Mouse (Mus musculus): ENCODE measurements at regions not wholly inside any gene's neighbourhood (a gene's known extent, or its start where the extent isn't known, plus 50 kb on each side); places are given as distances from the start of the nearest gene placed in this dataset.
"Not testable (repeated sequence)": the region's sequence is repeated elsewhere in the genome, so short reads cannot be mapped to it uniquely, and the experiment has no call there.

- DNase-seq, result no peak
These were observed 706.4 kb upstream of the Rag2 start for GRCm38 (mm10) chr2:100918122-100918521.

GRCm38 (mm10) chr2:100919537-100920212 is 704.8 kb upstream of the Rag2 start:
- no peak for DNase-seq

- not testable (repeated sequence) for DNase-seq
These were observed 675.9 kb upstream of the Rag2 start for GRCm38 (mm10) chr2:100948632-100949031.

- DNase-seq, result no peak
These were observed 665.1 kb upstream of the Rag2 start for GRCm38 (mm10) chr2:100959412-100959811.

- no peak for DNase-seq
These were observed 659.9 kb upstream of the Rag2 start for GRCm38 (mm10) chr2:100964584-100964983.

GRCm38 (mm10) chr2:100977202-100977601 is 647.3 kb upstream of the Rag2 start:
- no peak for DNase-seq

- DNase-seq, result no peak
These were observed 642.2 kb upstream of the Rag2 start for GRCm38 (mm10) chr2:100982362-100982761.

- DNase-seq, result no peak
These were observed 609.2 kb upstream of the Rag2 start for GRCm38 (mm10) chr2:101015353-101015752.

GRCm38 (mm10) chr2:101019384-101019783 is 605.1 kb upstream of the Rag2 start:
- DNase-seq, result no peak

- no peak for DNase-seq
These were observed 603.0 kb upstream of the Rag2 start for GRCm38 (mm10) chr2:101021515-101021914.

- DNase-seq, result no peak
These were observed 581.5 kb upstream of the Rag2 start for GRCm38 (mm10) chr2:101043050-101043449.

GRCm38 (mm10) chr2:101062939-101063338 is 561.6 kb upstream of the Rag2 start:
- no peak for DNase-seq

GRCm38 (mm10) chr2:101074990-101075389 is 549.5 kb upstream of the Rag2 start:
- no peak for DNase-seq

GRCm38 (mm10) chr2:101080231-101080630 is 544.3 kb upstream of the Rag2 start:
- DNase-seq, result no peak

GRCm38 (mm10) chr2:101083813-101084212 is 540.7 kb upstream of the Rag2 start:
- DNase-seq, result no peak

GRCm38 (mm10) chr2:101084648-101085047 is 539.9 kb upstream of the Rag2 start:
- DNase-seq, result no peak

GRCm38 (mm10) chr2:101107183-101107872 is 517.2 kb upstream of the Rag2 start:
- no peak for DNase-seq

- no peak for DNase-seq
These were observed 487.7 kb upstream of the Rag2 start for GRCm38 (mm10) chr2:101136867-101137266.

GRCm38 (mm10) chr2:101139931-101140330 is 484.6 kb upstream of the Rag2 start:
- no peak for DNase-seq

GRCm38 (mm10) chr2:101156755-101157271 is 467.7 kb upstream of the Rag2 start:
- no peak for DNase-seq

- DNase-seq, result peak; percentile 37
These were observed 465.2 kb upstream of the Rag2 start for GRCm38 (mm10) chr2:101159276-101159675.

- DNase-seq, result no peak
These were observed 458.6 kb upstream of the Rag2 start for GRCm38 (mm10) chr2:101165942-101166341.

GRCm38 (mm10) chr2:101172806-101173205 is 451.7 kb upstream of the Rag2 start:
- DNase-seq, result peak; percentile 5

- DNase-seq, result no peak
These were observed 449.4 kb upstream of the Rag2 start for GRCm38 (mm10) chr2:101175124-101175523.
